Mouse (Mus musculus) CD4-positive helper T cell, adult 2 months (primary cell): ENCODE results near the gene Notch3.

ENCODE experiments used
- DNase-seq: peaks from one replicate; pipeline ENCODE4 v3.0.0-alpha.2; 2012; ENCODE audit warnings: low read depth, missing footprints, low spot score

The Notch3 gene

GRCm38 (mm10) chr17:32165803-32166595 lies 653 bp downstream of the Notch3 start:
- peak; percentile 69 for DNase-seq

- DNase-seq: no peak
Observed at GRCm38 (mm10) chr17:32165266-32165802, 1.3 kb downstream of the Notch3 start.

GRCm38 (mm10) chr17:32164780-32165179 lies 1.9 kb downstream of the Notch3 start:
- no peak for DNase-seq

GRCm38 (mm10) chr17:32163910-32164650 lies 2.6 kb downstream of the Notch3 start:
- no peak for DNase-seq

- DNase-seq: peak; percentile 66
Observed at GRCm38 (mm10) chr17:32162112-32162850, 4.4 kb downstream of the Notch3 start.

- DNase-seq: no peak
Observed at GRCm38 (mm10) chr17:32160882-32161281, 5.8 kb downstream of the Notch3 start.

- DNase-seq: no peak
Observed at GRCm38 (mm10) chr17:32158841-32159240, 7.8 kb downstream of the Notch3 start.

GRCm38 (mm10) chr17:32146718-32147117 lies 19.9 kb downstream of the Notch3 start:
- DNase-seq: no peak

GRCm38 (mm10) chr17:32142907-32143854 lies 23.5 kb downstream of the Notch3 start:
- peak; percentile 78 for DNase-seq

- no peak for DNase-seq
Observed at GRCm38 (mm10) chr17:32142234-32142633, 24.4 kb downstream of the Notch3 start.

GRCm38 (mm10) chr17:32133375-32133774 lies 33.3 kb downstream of the Notch3 start:
- DNase-seq: no peak

GRCm38 (mm10) chr17:32132087-32132486 lies 34.6 kb downstream of the Notch3 start:
- no peak for DNase-seq

- DNase-seq: no peak
Observed at GRCm38 (mm10) chr17:32130506-32130905, 36.1 kb downstream of the Notch3 start.

GRCm38 (mm10) chr17:32127195-32127594 lies 39.5 kb downstream of the Notch3 start:
- DNase-seq: no peak

GRCm38 (mm10) chr17:32125407-32125806 lies 41.2 kb downstream of the Notch3 start:
- DNase-seq: no peak

- DNase-seq: no peak
Observed at GRCm38 (mm10) chr17:32123545-32123944, 43.1 kb downstream of the Notch3 start.

GRCm38 (mm10) chr17:32122587-32122970 lies 44.1 kb downstream of the Notch3 start:
- no peak for DNase-seq

GRCm38 (mm10) chr17:32121833-32122586 lies 44.6 kb downstream of the Notch3 start:
- no peak for DNase-seq

- no peak for DNase-seq
Observed at GRCm38 (mm10) chr17:32120771-32121532, 45.7 kb downstream of the Notch3 start.
